Mouse (Mus musculus): Measurements from ENCODE around the gene Gm26938.
A peak's percentile ranks its signal among the peaks of the same experiment; 100 is the strongest.

- TF ChIP-seq CTCF (IDR thresholded peaks at IDR 0.05; ENCODE audit: low read depth): peak; percentile 51
- no peak for TF ChIP-seq EP300 (IDR thresholded peaks at IDR 0.05; ENCODE audit: low read depth)
Observed at GRCm38 (mm10) chr5:139789466-139789865, 36.7 kb downstream of the Gm26938 start.
